Mouse (Mus musculus): ENCODE measurements around the gene Immp2l.
"Not testable (repeated sequence)": the region's sequence is repeated elsewhere in the genome, so short reads cannot be mapped to it uniquely, and the experiment has no call there.

Gene Immp2l

GRCm38 (mm10) chr12:41647675-41648074 is 623.8 kb downstream of the Immp2l start:
- no peak for DNase-seq (ENCODE audit: low read depth in 1 of 2, low spot score in 2 of 2)

- DNase-seq (ENCODE audit: low read depth in 1 of 2, low spot score in 2 of 2) = no peak
Observed at GRCm38 (mm10) chr12:41649826-41650541, 626.1 kb downstream of the Immp2l start.

- DNase-seq (ENCODE audit: low read depth in 1 of 2, low spot score in 2 of 2) = no peak
Observed at GRCm38 (mm10) chr12:41668280-41668679, 644.4 kb downstream of the Immp2l start.

- no peak for DNase-seq (ENCODE audit: low read depth in 1 of 2, low spot score in 2 of 2)
Observed at GRCm38 (mm10) chr12:41669481-41669880, 645.6 kb downstream of the Immp2l start.

- no peak for DNase-seq (ENCODE audit: low read depth in 1 of 2, low spot score in 2 of 2)
Observed at GRCm38 (mm10) chr12:41674861-41675260, 651.0 kb downstream of the Immp2l start.

- DNase-seq (ENCODE audit: low read depth in 1 of 2, low spot score in 2 of 2) = no peak
Observed at GRCm38 (mm10) chr12:41680141-41680540, 656.3 kb downstream of the Immp2l start.

GRCm38 (mm10) chr12:41682141-41682540 is 658.3 kb downstream of the Immp2l start:
- no peak for DNase-seq (ENCODE audit: low read depth in 1 of 2, low spot score in 2 of 2)

GRCm38 (mm10) chr12:41689809-41690208 is 665.9 kb downstream of the Immp2l start:
- no peak for DNase-seq (ENCODE audit: low read depth in 1 of 2, low spot score in 2 of 2)

- DNase-seq (ENCODE audit: low read depth in 1 of 2, low spot score in 2 of 2) = no peak
Observed at GRCm38 (mm10) chr12:41710608-41711007, 686.7 kb downstream of the Immp2l start.

GRCm38 (mm10) chr12:41716946-41717345 is 693.1 kb downstream of the Immp2l start:
- DNase-seq (ENCODE audit: low read depth in 1 of 2, low spot score in 2 of 2) = no peak

GRCm38 (mm10) chr12:41724585-41724984 is 700.7 kb downstream of the Immp2l start:
- no peak for DNase-seq (ENCODE audit: low read depth in 1 of 2, low spot score in 2 of 2)

- no peak for DNase-seq (ENCODE audit: low read depth in 1 of 2, low spot score in 2 of 2)
Observed at GRCm38 (mm10) chr12:41726720-41727119, 702.8 kb downstream of the Immp2l start.

GRCm38 (mm10) chr12:41727221-41727620 is 703.3 kb downstream of the Immp2l start:
- no peak for DNase-seq (ENCODE audit: low read depth in 1 of 2, low spot score in 2 of 2)

GRCm38 (mm10) chr12:41727764-41728338 is 704.0 kb downstream of the Immp2l start:
- no peak for DNase-seq (ENCODE audit: low read depth in 1 of 2, low spot score in 2 of 2)

- DNase-seq (ENCODE audit: low read depth in 1 of 2, low spot score in 2 of 2) = no peak
Observed at GRCm38 (mm10) chr12:41728467-41728866, 704.6 kb downstream of the Immp2l start.

- DNase-seq (ENCODE audit: low read depth in 1 of 2, low spot score in 2 of 2) = no peak
Observed at GRCm38 (mm10) chr12:41729780-41730179, 705.9 kb downstream of the Immp2l start.

GRCm38 (mm10) chr12:41733168-41733567 is 709.3 kb downstream of the Immp2l start:
- DNase-seq (ENCODE audit: low read depth in 1 of 2, low spot score in 2 of 2) = no peak

- no peak for DNase-seq (ENCODE audit: low read depth in 1 of 2, low spot score in 2 of 2)
Observed at GRCm38 (mm10) chr12:41742887-41743286, 719.0 kb downstream of the Immp2l start.

- DNase-seq (ENCODE audit: low read depth in 1 of 2, low spot score in 2 of 2) = no peak
Observed at GRCm38 (mm10) chr12:41763396-41763795, 739.5 kb downstream of the Immp2l start.

GRCm38 (mm10) chr12:41773961-41774360 is 750.1 kb downstream of the Immp2l start:
- DNase-seq (ENCODE audit: low read depth in 1 of 2, low spot score in 2 of 2) = no peak

GRCm38 (mm10) chr12:41774623-41775323 is 750.9 kb downstream of the Immp2l start:
- DNase-seq (ENCODE audit: low read depth in 1 of 2, low spot score in 2 of 2) = no peak

GRCm38 (mm10) chr12:41777762-41778161 is 753.9 kb downstream of the Immp2l start:
- not testable (repeated sequence) for DNase-seq (ENCODE audit: low read depth in 1 of 2, low spot score in 2 of 2)

Measured in monocyte, adult 2 months (primary cell).